Mouse (Mus musculus) midbrain, embryonic 14.5 days (tissue): Measurements from ENCODE around the gene Dpep1. TPM values are rescaled to one million over a fixed set of nuclear protein-coding genes. Genes with fewer than 3 reads are reported as not detected.

Experiments
- ATAC-seq: fragments of 200-750 bp; cut with Nextera tagmentation; 2 replicates; pipeline ENCODE4 v1.8.0; 2017; ENCODE audit warnings: moderate number of reproducible peaks, moderate library complexity; ENCODE audit not compliant: low FRiP score, low TSS enrichment
- DNase-seq: peaks from one replicate; pipeline ENCODE4 v3.0.0-alpha.2; 2015
- H3K27ac ChIP-seq: fragments of 300-500 bp; sonication (generic); replicated peaks from 2 replicates; pipeline ENCODE4 v1.5.1; 2014; ENCODE audit warnings: mild to moderate bottlenecking, low read depth, low read length, moderate library complexity
- H3K27me3 ChIP-seq: fragments of 300-500 bp; sonication (generic); 2 replicates; pipeline ENCODE4 v1.6.1; 2014; ENCODE audit warnings: low read length, control low read depth, mixed read lengths; ENCODE audit not compliant: control insufficient read depth, insufficient read depth
- H3K36me3 ChIP-seq: fragments of 300-500 bp; sonication (generic); 2 replicates; pipeline ENCODE4 v1.6.1; 2014; ENCODE audit warnings: low read length, control low read depth; ENCODE audit not compliant: control insufficient read depth, insufficient read depth
- H3K4me1 ChIP-seq: fragments of 300-500 bp; sonication (generic); 2 replicates; pipeline ENCODE4 v1.6.1; 2014; ENCODE audit warnings: mild to moderate bottlenecking, antibody characterized with exemption, low read length, control low read depth; ENCODE audit not compliant: control insufficient read depth, insufficient read depth
- H3K4me2 ChIP-seq: fragments of 300-500 bp; sonication (generic); 2 replicates; pipeline ENCODE4 v1.6.1; 2014; ENCODE audit warnings: mild to moderate bottlenecking, low read length, moderate library complexity
- H3K4me3 ChIP-seq: fragments of 300-500 bp; sonication (generic); replicated peaks from 2 replicates; pipeline ENCODE4 v1.5.1; 2014; ENCODE audit warnings: low read depth, low read length
- H3K9ac ChIP-seq: fragments of 300-500 bp; sonication (generic); replicated peaks from 2 replicates; pipeline ENCODE4 v1.6.1; 2014; ENCODE audit warnings: mild to moderate bottlenecking, low read length, moderate library complexity
- H3K9me3 ChIP-seq: fragments of 300-500 bp; sonication (generic); 2 replicates; pipeline ENCODE4 v1.6.1; 2016; ENCODE audit warnings: low read length, control low read depth, mixed read lengths; ENCODE audit not compliant: control insufficient read depth
- whole genome bisulfite sequencing: fragments of 180-500 bp; shearing (Covaris S2); extraction: QIAGEN DNeasy Blood & Tissue Kit; methylation state at CpG from one replicate; pipeline ENCODE4 v1.1.7; 2014; 5-methylcytosine and 5-hydroxymethylcytosine counted together
- polyA plus RNA-seq: library from polyadenylated mRNA; unstranded; fragments of >200 nt; fragmentation: Nextera tagmentation; extraction: Ambion mirVana; gene quantifications from 2 replicates; pipeline ENCODE4 v1.2.1, GENCODE M21; 2014

Gene Dpep1
- polyA plus RNA-seq, 1 experiment from 2014 or later = not detected

GRCm38 (mm10) chr8:123248596-123248995, 62.6 kb downstream of the Dpep1 start:
- no peak overlapping the region for H3K9ac ChIP-seq
- ATAC-seq (no peak), DNase-seq (no peak)
- H3K9me3 ChIP-seq = no peaks in the 10 kb centered on the region
- no peak overlapping the region for H3K27ac ChIP-seq
- no peaks in the 10 kb centered on the region for H3K27me3 ChIP-seq
- 98% methylated on average over 8 of the region's 8 CpGs for WGBS
- H3K4me3 ChIP-seq = no peak overlapping the region
- H3K4me1 ChIP-seq = 0 out of 2 replicates have a peak, but pooled peaks cover 6% of the 10 kb centered on the region
- peaks cover 77% of the 10 kb centered on the region for H3K36me3 ChIP-seq
- H3K4me2 ChIP-seq = no peak overlapping the region

- 96% methylated on average over 5 of the region's 5 CpGs for WGBS
- no peak for DNase-seq
Measured at GRCm38 (mm10) chr8:123250940-123251339, 64.9 kb downstream of the Dpep1 start.

More at GRCm38 (mm10) chr8:123250940-123251339, 64.9 kb downstream of the Dpep1 start:
- Histone ChIP-seq H3K9ac (no peak overlapping the region), H3K36me3 (peaks cover 56% of the 10 kb centered on the region), H3K27ac (no peak overlapping the region), H3K4me3 (no peak overlapping the region), H3K27me3 (no peaks in the 10 kb centered on the region), H3K9me3 (no peaks in the 10 kb centered on the region), H3K4me1 (peaks cover 19% of the 10 kb centered on the region), H3K4me2 (no peak overlapping the region)
- no peak for ATAC-seq

Other genes starting within 250 kb of the Dpep1 start
- 42.4 and 46.2 TPM in 2 replicates for gene Ankrd11, start 144.0 kb upstream of the Dpep1 start, polyA plus RNA-seq
- 42.0 and 43.6 TPM in 2 replicates for gene Spg7, start 123.3 kb upstream of the Dpep1 start, polyA plus RNA-seq
- 843 and 877 TPM in 2 replicates for gene Rpl13, start 83.9 kb upstream of the Dpep1 start, polyA plus RNA-seq
- gene Cpne7, start 68.9 kb upstream of the Dpep1 start, polyA plus RNA-seq = 1.8 and 3.7 TPM in 2 replicates
- gene Sult5a1, start 27.9 kb upstream of the Dpep1 start, polyA plus RNA-seq = 0.95 TPM in 1 of 2 replicates, not detected in the other
- 175 and 196 TPM in 2 replicates for gene Chmp1a, start 26.5 kb downstream of the Dpep1 start, polyA plus RNA-seq
- gene Spata33, start 26.6 kb downstream of the Dpep1 start, polyA plus RNA-seq = 5.3 and 6.9 TPM in 2 replicates
- 53.9 and 62.6 TPM in 2 replicates for gene Cdk10, start 38.6 kb downstream of the Dpep1 start, polyA plus RNA-seq
- 4.4 and 5.1 TPM in 2 replicates for gene Spata2l, start 50.0 kb downstream of the Dpep1 start, polyA plus RNA-seq
- 20.0 and 22.2 TPM in 2 replicates for gene Zfp276, start 68.0 kb downstream of the Dpep1 start, polyA plus RNA-seq
- gene Vps9d1, start 68.1 kb downstream of the Dpep1 start, polyA plus RNA-seq = 54.0 and 59.0 TPM in 2 replicates
- 8.0 and 9.2 TPM in 2 replicates for gene Fanca, start 132.3 kb downstream of the Dpep1 start, polyA plus RNA-seq
- gene Spire2, start 146.5 kb downstream of the Dpep1 start, polyA plus RNA-seq = 32.8 and 36.0 TPM in 2 replicates
- gene Tcf25, start 187.5 kb downstream of the Dpep1 start, polyA plus RNA-seq = 254 and 294 TPM in 2 replicates
- 0.24 and 0.28 TPM in 2 replicates for gene Mc1r, start 220.9 kb downstream of the Dpep1 start, polyA plus RNA-seq
- 2,028 and 2,035 TPM in 2 replicates for gene Tubb3, start 225.2 kb downstream of the Dpep1 start, polyA plus RNA-seq
- gene Def8, start 237.3 kb downstream of the Dpep1 start, polyA plus RNA-seq = 42.0 and 48.2 TPM in 2 replicates